Mouse (Mus musculus) lung, embryonic 16.5 days (tissue): ENCODE results near the gene Magi1. TPM values are rescaled to one million over a fixed set of nuclear protein-coding genes. Genes with fewer than 3 reads are reported as not detected.

ENCODE experiments used
- ATAC-seq: fragments of 200-750 bp; cut with Nextera tagmentation; 2 replicates; pipeline ENCODE4 v1.8.0; 2017; ENCODE audit warnings: low read depth, mild to moderate bottlenecking, moderate library complexity
- H3K27ac ChIP-seq: fragments of 300-500 bp; sonication (generic); 2 replicates; pipeline ENCODE4 v1.5.1; 2014; ENCODE audit warnings: mild to moderate bottlenecking, control low read depth, low read length
- H3K27me3 ChIP-seq: fragments of 300-500 bp; sonication (generic); 2 replicates; pipeline ENCODE4 v1.6.1; 2014; ENCODE audit warnings: low read depth, low read length, mixed read lengths; ENCODE audit not compliant: control insufficient read depth, insufficient read depth
- H3K36me3 ChIP-seq: fragments of 300-500 bp; sonication (generic); 2 replicates; pipeline ENCODE4 v1.6.1; 2014; ENCODE audit warnings: low read length; ENCODE audit not compliant: control insufficient read depth, insufficient read depth
- H3K4me1 ChIP-seq: fragments of 300-500 bp; sonication (generic); replicated peaks from 2 replicates; pipeline ENCODE4 v1.6.1; 2014; ENCODE audit warnings: low read length, mixed read lengths; ENCODE audit not compliant: control insufficient read depth, insufficient read depth
- H3K4me2 ChIP-seq: fragments of 300-500 bp; sonication (generic); 2 replicates; pipeline ENCODE4 v1.6.1; 2014; ENCODE audit warnings: low read depth, low read length, control low read depth
- H3K4me3 ChIP-seq: fragments of 300-500 bp; sonication (generic); 2 replicates; pipeline ENCODE4 v1.5.1; 2014; ENCODE audit warnings: mild to moderate bottlenecking, low read length, control low read depth
- H3K9ac ChIP-seq: fragments of 300-500 bp; sonication (generic); 2 replicates; pipeline ENCODE4 v1.6.1; 2014; ENCODE audit warnings: low read length, control low read depth
- H3K9me3 ChIP-seq: fragments of 300-500 bp; sonication (generic); 2 replicates; pipeline ENCODE4 v1.6.1; 2016; ENCODE audit warnings: low read length; ENCODE audit not compliant: control insufficient read depth
- WGBS: fragments of 180-500 bp; shearing (Covaris S2); extraction: QIAGEN DNeasy Blood & Tissue Kit; methylation state at CpG from one replicate; pipeline ENCODE4 v1.1.7; 2014; 5-methylcytosine and 5-hydroxymethylcytosine counted together
- polyA plus RNA-seq: library from polyadenylated mRNA; unstranded; fragments of >200 nt; fragmentation: Nextera tagmentation; extraction: Ambion mirVana; gene quantifications from 2 replicates; pipeline ENCODE4 v1.2.1, GENCODE M21; 2015

Magi1 gene
- polyA plus RNA-seq, 1 experiment from 2014 or later = 9.4 TPM

DNA sequence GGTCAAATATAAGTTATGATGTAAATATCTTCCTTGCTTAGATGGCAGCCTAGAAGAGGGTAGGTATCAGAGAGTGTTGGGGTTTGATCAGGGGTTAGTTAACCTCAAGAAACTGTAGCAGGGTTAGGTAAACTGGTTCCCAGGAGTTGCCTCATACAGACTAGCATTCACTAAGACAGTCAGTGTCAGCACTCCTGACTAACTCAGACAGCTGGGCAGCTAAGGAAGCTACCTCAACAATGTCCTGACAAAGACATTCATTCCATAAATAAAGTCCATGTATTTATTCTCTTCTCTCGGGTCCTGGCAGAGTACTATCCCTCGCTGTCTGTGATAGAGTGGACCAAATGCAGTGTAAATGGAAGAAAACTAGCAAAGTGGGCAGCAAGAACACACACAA, 45.1 kb downstream of the Magi1 start:
- Histone ChIP-seq H3K4me2 (no peak overlapping the region), H3K9ac (no peak overlapping the region), H3K27ac (no peak overlapping the region), H3K36me3 (no peaks in the 10 kb centered on the region), H3K4me3 (no peak overlapping the region), H3K27me3 (no peaks in the 10 kb centered on the region), H3K9me3 (no peaks in the 10 kb centered on the region), H3K4me1 (peaks cover 18% of the 10 kb centered on the region)
- ATAC-seq = no peak
- WGBS = 38% methylated on average over 2 of the region's 2 CpGs

- Histone ChIP-seq H3K4me2 (no peak overlapping the region), H3K4me3 (no peak overlapping the region), H3K27me3 (no peaks in the 10 kb centered on the region), H3K9ac (no peak overlapping the region), H3K27ac (no peak overlapping the region), H3K9me3 (no peaks in the 10 kb centered on the region), H3K4me1 (peaks cover 20% of the 10 kb centered on the region), H3K36me3 (no peaks in the 10 kb centered on the region)
- WGBS = 73% methylated on average over 2 of the region's 2 CpGs
- ATAC-seq = no peak
Observed at GRCm38 (mm10) chr6:94236899-94237298, 46.8 kb downstream of the Magi1 start.

- H3K27me3 ChIP-seq = no peaks in the 10 kb centered on the region
- no peak overlapping the region for H3K9ac ChIP-seq
- H3K9me3 ChIP-seq = no peaks in the 10 kb centered on the region
- peaks cover 24% of the 10 kb centered on the region for H3K4me1 ChIP-seq
- H3K4me2 ChIP-seq = no peak overlapping the region
- H3K36me3 ChIP-seq = no peaks in the 10 kb centered on the region
- no peak overlapping the region for H3K4me3 ChIP-seq
- WGBS = 30% methylated on average over 3 of the region's 3 CpGs
- ATAC-seq = no peak
- H3K27ac ChIP-seq = no peak overlapping the region
Observed at GRCm38 (mm10) chr6:94232243-94232785, 51.4 kb downstream of the Magi1 start.

- ATAC-seq = peak; percentile 20; the same call in 1 of the 2 replicates
- Histone ChIP-seq H3K4me1 (peaks cover 24% of the 10 kb centered on the region), H3K36me3 (no peaks in the 10 kb centered on the region), H3K9ac (no peak overlapping the region), H3K9me3 (no peaks in the 10 kb centered on the region), H3K27ac (no peak overlapping the region), H3K4me3 (no peak overlapping the region), H3K27me3 (no peaks in the 10 kb centered on the region), H3K4me2 (no peak overlapping the region)
- 30% methylated on average over 4 of the region's 4 CpGs for WGBS
Observed at GRCm38 (mm10) chr6:94231831-94232230, 51.9 kb downstream of the Magi1 start.

GRCm38 (mm10) chr6:94231367-94231766, 52.4 kb downstream of the Magi1 start:
- Histone ChIP-seq H3K27me3 (no peaks in the 10 kb centered on the region), H3K36me3 (no peaks in the 10 kb centered on the region), H3K27ac (no peak overlapping the region; the same call in 1 of the 2 replicates), H3K4me3 (no peak overlapping the region), H3K4me2 (no peak overlapping the region), H3K9me3 (no peaks in the 10 kb centered on the region), H3K4me1 (peaks cover 24% of the 10 kb centered on the region), H3K9ac (no peak overlapping the region)
- ATAC-seq = peak; percentile 48; the same call in 1 of the 2 replicates
- WGBS = 6% methylated on average over 7 of the region's 7 CpGs

DNA sequence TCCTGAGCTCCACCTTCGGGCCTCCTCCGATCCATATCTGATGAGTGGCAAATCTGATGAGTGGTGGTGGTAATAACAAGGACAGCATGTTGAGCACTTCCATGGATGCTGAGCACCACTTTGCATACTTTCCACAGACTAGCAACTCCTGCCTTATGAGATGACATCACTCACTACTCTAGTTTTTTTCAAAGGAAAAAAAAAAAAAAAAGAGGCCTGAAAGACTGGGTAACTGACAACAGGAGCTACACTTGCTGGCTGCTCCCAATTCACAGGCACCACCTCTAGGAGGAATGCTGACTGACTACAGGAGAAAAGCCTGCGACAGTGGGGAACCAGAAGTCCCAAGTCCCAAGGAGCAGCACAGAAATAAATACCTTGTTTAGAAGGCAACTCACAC, 52.8 kb downstream of the Magi1 start:
- no peak overlapping the region for H3K4me2 ChIP-seq
- peak overlapping the region; percentile 14; the same call in 1 of the 2 replicates for H3K27ac ChIP-seq
- H3K27me3 ChIP-seq = no peaks in the 10 kb centered on the region
- no peaks in the 10 kb centered on the region for H3K36me3 ChIP-seq
- H3K4me1 ChIP-seq = peaks cover 24% of the 10 kb centered on the region
- ATAC-seq = peak; percentile 52
- H3K4me3 ChIP-seq = no peak overlapping the region
- no peaks in the 10 kb centered on the region for H3K9me3 ChIP-seq
- WGBS = 17% methylated on average over 3 of the region's 3 CpGs
- H3K9ac ChIP-seq = no peak overlapping the region

DNA sequence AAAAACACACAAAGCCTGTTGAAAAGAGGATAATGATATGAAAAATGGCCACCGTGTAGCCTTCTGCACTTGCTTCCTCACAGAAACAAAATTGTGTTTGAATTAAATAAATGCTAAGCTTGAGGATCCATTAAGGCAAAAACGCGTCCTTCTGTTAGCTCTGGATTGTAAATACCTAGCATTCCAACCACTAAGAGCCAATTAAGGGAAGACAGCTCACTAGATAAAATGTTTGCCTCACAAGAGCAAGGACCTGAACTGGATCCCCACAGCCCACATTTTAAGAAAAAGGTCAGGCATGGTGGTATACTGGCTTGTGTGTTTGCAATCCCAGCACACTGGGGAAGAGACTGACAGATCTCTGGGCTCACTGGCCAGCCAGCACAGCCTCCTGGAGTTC, 53.6 kb downstream of the Magi1 start:
- Histone ChIP-seq H3K4me3 (no peak overlapping the region), H3K27ac (no peak overlapping the region), H3K36me3 (no peaks in the 10 kb centered on the region), H3K9ac (no peak overlapping the region), H3K9me3 (no peaks in the 10 kb centered on the region), H3K4me2 (no peak overlapping the region), H3K27me3 (no peaks in the 10 kb centered on the region), H3K4me1 (peaks cover 28% of the 10 kb centered on the region)
- no peak for ATAC-seq
- 34% methylated on average over 3 of the region's 3 CpGs for WGBS

DNA sequence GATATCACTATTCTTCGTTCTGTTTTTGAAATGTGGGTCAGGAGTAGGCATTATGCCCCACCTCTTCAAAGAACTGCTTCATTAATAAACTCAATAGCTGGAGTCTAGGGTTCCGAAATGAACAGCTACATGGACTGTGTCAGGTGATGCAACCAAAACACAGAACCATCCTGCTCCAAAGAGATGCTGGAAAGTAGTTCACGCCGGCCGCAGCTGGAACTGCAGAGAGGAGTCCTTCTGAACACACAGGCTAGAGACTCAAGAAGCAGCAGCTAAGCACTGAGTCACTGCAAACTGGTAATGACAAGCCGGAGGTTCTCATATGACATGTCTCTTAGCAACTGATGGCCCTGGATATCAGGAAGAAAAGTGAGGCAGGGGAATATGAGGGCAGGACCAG, 57.5 kb downstream of the Magi1 start:
- no peak overlapping the region for H3K9ac ChIP-seq
- H3K9me3 ChIP-seq = no peaks in the 10 kb centered on the region
- peaks cover 22% of the 10 kb centered on the region for H3K4me1 ChIP-seq
- no peak overlapping the region for H3K27ac ChIP-seq
- H3K27me3 ChIP-seq = no peaks in the 10 kb centered on the region
- H3K36me3 ChIP-seq = no peaks in the 10 kb centered on the region
- 56% methylated on average over 6 of the region's 6 CpGs for whole genome bisulfite sequencing
- H3K4me3 ChIP-seq = no peak overlapping the region
- H3K4me2 ChIP-seq = no peak overlapping the region
- no peak for ATAC-seq

GRCm38 (mm10) chr6:94225832-94226231, 57.9 kb downstream of the Magi1 start:
- no peak overlapping the region for H3K27ac ChIP-seq
- no peak; the same call in 1 of the 2 replicates for ATAC-seq
- H3K4me2 ChIP-seq = no peak overlapping the region
- no peak overlapping the region for H3K9ac ChIP-seq
- no peaks in the 10 kb centered on the region for H3K9me3 ChIP-seq
- H3K27me3 ChIP-seq = no peaks in the 10 kb centered on the region
- 24% methylated on average over 3 of the region's 3 CpGs for WGBS
- H3K4me3 ChIP-seq = no peak overlapping the region
- no peaks in the 10 kb centered on the region for H3K36me3 ChIP-seq
- peaks cover 22% of the 10 kb centered on the region for H3K4me1 ChIP-seq

- WGBS = 48% methylated on average over 6 of the region's 6 CpGs
- Histone ChIP-seq H3K36me3 (no peaks in the 10 kb centered on the region), H3K27me3 (no peaks in the 10 kb centered on the region), H3K27ac (no peak overlapping the region), H3K9ac (no peak overlapping the region), H3K4me1 (peaks cover 16% of the 10 kb centered on the region), H3K4me3 (no peak overlapping the region), H3K9me3 (no peaks in the 10 kb centered on the region), H3K4me2 (no peak overlapping the region)
- ATAC-seq = no peak
Observed at GRCm38 (mm10) chr6:94225091-94225490, 58.6 kb downstream of the Magi1 start.
